Mouse (Mus musculus): ENCODE results near the gene Bnipl. TPM values are rescaled to one million over a fixed set of nuclear protein-coding genes. Genes with fewer than 3 reads are reported as not detected.

The Bnipl gene
- polyA plus RNA-seq, 1 experiment = 4.1 TPM

GRCm38 (mm10) chr3:95232771-95233170 lies 18.2 kb downstream of the Bnipl start:
- H3K9me3 ChIP-seq (replicated peaks; ENCODE audit: control insufficient read depth, insufficient read depth, low read length, poor library complexity, severe bottlenecking) = no peaks in the 10 kb centered on the region
- H3K27me3 ChIP-seq (ENCODE audit: control insufficient read depth, insufficient read depth, low read length, poor library complexity, severe bottlenecking) = no peaks in the 10 kb centered on the region
- peaks cover 12% of the 10 kb centered on the region for H3K36me3 ChIP-seq (ENCODE audit: control insufficient read depth, insufficient read depth, low read length, poor library complexity, severe bottlenecking)
- H3K9ac ChIP-seq (ENCODE audit: low read depth, poor library complexity, severe bottlenecking) = peak overlapping the region; percentile 93; the same call in 1 of the 2 replicates
- peak overlapping the region; percentile 84 for H3K27ac ChIP-seq (ENCODE audit: insufficient read depth, low read length)
- no peak for TF ChIP-seq POLR2A (IDR thresholded peaks at IDR 0.05; ENCODE audit: insufficient read depth, low read length)
- no peak for TF ChIP-seq CTCF (IDR thresholded peaks at IDR 0.05; ENCODE audit: low read depth, low read length)
- no peak for TF ChIP-seq EP300 (IDR thresholded peaks at IDR 0.05; ENCODE audit: insufficient read depth, low read depth, low read length)
- peaks cover 6% of the 10 kb centered on the region for H3K4me1 ChIP-seq (ENCODE audit: control insufficient read depth, insufficient read depth, low read length)
- no peak overlapping the region for H3K4me3 ChIP-seq (ENCODE audit: low read depth, low read length)

DNA sequence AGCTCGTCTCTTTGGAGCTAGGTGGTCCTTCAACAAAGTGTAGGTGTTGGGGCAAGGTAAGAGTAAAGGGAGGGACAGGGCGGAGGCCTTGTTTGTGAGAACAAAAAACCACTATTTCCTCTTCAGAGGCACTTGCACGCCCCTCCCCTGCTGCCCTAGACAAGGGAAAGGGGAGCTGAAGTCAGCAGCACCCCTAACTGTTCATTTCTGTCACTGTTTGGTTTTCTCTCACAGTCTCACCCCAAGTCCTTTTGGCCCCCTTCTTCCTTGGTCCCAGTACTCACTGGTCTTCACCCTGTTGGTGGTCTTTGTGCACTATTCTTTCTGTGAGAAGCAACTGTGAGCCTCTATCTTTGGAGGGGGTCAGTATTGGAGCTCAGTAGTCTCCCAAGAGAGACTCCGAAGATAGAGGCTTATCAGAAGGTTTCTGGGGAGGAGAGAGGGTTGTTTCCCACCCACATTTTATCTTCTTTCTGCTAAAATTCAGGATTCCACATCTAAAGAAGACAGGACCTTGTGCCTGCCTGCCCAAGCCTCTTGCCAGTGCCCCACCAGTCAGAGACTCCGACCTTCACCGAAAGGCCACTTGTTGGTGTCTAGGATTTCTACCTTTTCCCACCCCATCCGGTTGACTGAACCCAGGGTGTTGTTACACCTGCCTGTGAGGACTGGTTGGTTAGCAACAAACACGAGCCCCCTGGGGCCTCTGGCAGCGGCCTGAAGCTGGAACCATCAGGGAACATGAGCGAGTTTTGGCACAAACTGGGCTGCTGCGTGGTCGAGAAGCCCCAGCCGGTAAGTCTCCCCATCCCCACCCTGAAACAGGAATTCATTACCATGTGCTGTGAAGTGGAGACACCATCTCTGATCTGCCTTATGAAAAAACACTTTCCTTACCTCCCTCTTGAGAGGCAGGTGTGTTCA lies 19.4 kb downstream of the Bnipl start, which contains the start of gene Mllt11:
Mllt11 (minus strand) TSS at position 874 of the 924 bp plus-strand sequence.
- Histone ChIP-seq H3K9ac (ENCODE audit: low read depth, poor library complexity, severe bottlenecking) (peak within 1 kb of the TSS; percentile 93; the same call in 1 of the 2 replicates), H3K27me3 (ENCODE audit: control insufficient read depth, insufficient read depth, low read length, poor library complexity, severe bottlenecking) (no peaks in the 10 kb centered on the region), H3K4me3 (ENCODE audit: low read depth, low read length) (peak within 1 kb of the TSS; percentile 52), H3K4me1 (ENCODE audit: control insufficient read depth, insufficient read depth, low read length) (peaks cover 6% of the 10 kb centered on the region), H3K27ac (ENCODE audit: insufficient read depth, low read length) (peak within 1 kb of the TSS; percentile 84), H3K9me3 (replicated peaks; ENCODE audit: control insufficient read depth, insufficient read depth, low read length, poor library complexity, severe bottlenecking) (no peaks in the 10 kb centered on the region), H3K36me3 (ENCODE audit: control insufficient read depth, insufficient read depth, low read length, poor library complexity, severe bottlenecking) (peaks cover 12% of the 10 kb centered on the region)
- no peak for TF ChIP-seq CTCF (IDR thresholded peaks at IDR 0.05; ENCODE audit: low read depth, low read length)
- no peak for TF ChIP-seq EP300 (IDR thresholded peaks at IDR 0.05; ENCODE audit: insufficient read depth, low read depth, low read length)
- no peak for TF ChIP-seq POLR2A (IDR thresholded peaks at IDR 0.05; ENCODE audit: insufficient read depth, low read length)

DNA sequence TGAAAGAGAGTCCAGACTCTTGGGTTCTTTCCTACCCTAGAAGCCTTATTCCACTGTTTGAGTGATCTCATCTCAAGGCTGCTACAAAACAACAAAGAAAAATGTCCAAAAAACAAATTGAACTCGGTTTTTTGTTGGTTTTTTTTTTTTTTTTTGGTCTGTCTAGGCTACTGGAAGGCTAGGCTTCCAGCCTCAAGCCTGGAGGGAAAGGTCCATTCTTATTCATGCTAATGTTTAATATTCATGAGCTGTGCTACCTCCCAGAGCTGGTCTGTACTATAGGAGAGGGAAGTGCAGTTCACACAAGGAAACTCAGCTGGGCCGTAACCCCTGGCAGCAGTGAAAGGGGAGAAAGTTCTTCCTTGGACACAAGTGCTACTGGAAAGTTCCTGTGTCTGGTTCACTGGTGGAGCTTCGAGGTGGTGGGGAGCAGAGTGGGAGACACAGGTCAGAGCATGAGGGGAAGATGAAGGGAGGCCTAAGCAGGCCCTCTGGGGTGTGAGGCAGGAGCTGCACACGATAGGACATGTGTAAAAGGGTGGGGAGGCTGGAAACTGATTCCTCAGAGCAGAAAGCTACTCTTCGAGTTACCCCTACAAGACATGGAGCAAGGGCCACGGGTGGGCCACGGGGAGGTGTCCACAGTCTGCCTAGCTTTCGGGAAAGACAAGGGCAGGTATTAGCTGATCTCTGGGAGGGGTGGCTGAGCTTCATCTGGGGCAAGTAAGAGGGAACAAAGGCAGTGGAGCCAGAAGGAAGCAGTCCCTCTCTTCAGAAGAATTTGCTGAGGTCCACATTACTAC lies 20.3 kb downstream of the Bnipl start:
- no peaks in the 10 kb centered on the region for H3K9me3 ChIP-seq (replicated peaks; ENCODE audit: control insufficient read depth, insufficient read depth, low read length, poor library complexity, severe bottlenecking)
- peak overlapping the region; percentile 93 for H3K9ac ChIP-seq (ENCODE audit: low read depth, poor library complexity, severe bottlenecking)
- H3K4me1 ChIP-seq (ENCODE audit: control insufficient read depth, insufficient read depth, low read length) = peaks cover 4% of the 10 kb centered on the region
- H3K36me3 ChIP-seq (ENCODE audit: control insufficient read depth, insufficient read depth, low read length, poor library complexity, severe bottlenecking) = peaks cover 12% of the 10 kb centered on the region
- H3K27ac ChIP-seq (ENCODE audit: insufficient read depth, low read length) = peak overlapping the region; percentile 84
- TF ChIP-seq CTCF (IDR thresholded peaks at IDR 0.05; ENCODE audit: low read depth, low read length) (no peak), POLR2A (IDR thresholded peaks at IDR 0.05; ENCODE audit: insufficient read depth, low read length) (no peak), EP300 (IDR thresholded peaks at IDR 0.05; ENCODE audit: insufficient read depth, low read depth, low read length) (no peak)
- H3K27me3 ChIP-seq (ENCODE audit: control insufficient read depth, insufficient read depth, low read length, poor library complexity, severe bottlenecking) = no peaks in the 10 kb centered on the region
- H3K4me3 ChIP-seq (ENCODE audit: low read depth, low read length) = peak overlapping the region; percentile 60

- Histone ChIP-seq H3K27ac (ENCODE audit: insufficient read depth, low read length) (peak overlapping the region; percentile 84), H3K4me3 (ENCODE audit: low read depth, low read length) (peak overlapping the region; percentile 75), H3K9ac (ENCODE audit: low read depth, poor library complexity, severe bottlenecking) (peak overlapping the region; percentile 93), H3K36me3 (ENCODE audit: control insufficient read depth, insufficient read depth, low read length, poor library complexity, severe bottlenecking) (peaks cover 16% of the 10 kb centered on the region), H3K9me3 (replicated peaks; ENCODE audit: control insufficient read depth, insufficient read depth, low read length, poor library complexity, severe bottlenecking) (no peaks in the 10 kb centered on the region), H3K27me3 (ENCODE audit: control insufficient read depth, insufficient read depth, low read length, poor library complexity, severe bottlenecking) (no peaks in the 10 kb centered on the region), H3K4me1 (ENCODE audit: control insufficient read depth, insufficient read depth, low read length) (peaks cover 4% of the 10 kb centered on the region)
- TF ChIP-seq CTCF (IDR thresholded peaks at IDR 0.05; ENCODE audit: low read depth, low read length) (no peak), POLR2A (IDR thresholded peaks at IDR 0.05; ENCODE audit: insufficient read depth, low read length) (no peak), EP300 (IDR thresholded peaks at IDR 0.05; ENCODE audit: insufficient read depth, low read depth, low read length) (no peak)
Observed at GRCm38 (mm10) chr3:95229781-95230494, 21.1 kb downstream of the Bnipl start.

- peaks cover 11% of the 10 kb centered on the region for H3K36me3 ChIP-seq (ENCODE audit: control insufficient read depth, insufficient read depth, low read length, poor library complexity, severe bottlenecking)
Observed at GRCm38 (mm10) chr3:95228894-95229780, 21.9 kb downstream of the Bnipl start.

More at GRCm38 (mm10) chr3:95228894-95229780, 21.9 kb downstream of the Bnipl start:
- peak overlapping the region; percentile 93 for H3K9ac ChIP-seq (ENCODE audit: low read depth, poor library complexity, severe bottlenecking)
- H3K27ac ChIP-seq (ENCODE audit: insufficient read depth, low read length) = peak overlapping the region; percentile 48
- H3K9me3 ChIP-seq (replicated peaks; ENCODE audit: control insufficient read depth, insufficient read depth, low read length, poor library complexity, severe bottlenecking) = no peaks in the 10 kb centered on the region
- H3K27me3 ChIP-seq (ENCODE audit: control insufficient read depth, insufficient read depth, low read length, poor library complexity, severe bottlenecking) = no peaks in the 10 kb centered on the region
- TF ChIP-seq CTCF (IDR thresholded peaks at IDR 0.05; ENCODE audit: low read depth, low read length) (no peak), EP300 (IDR thresholded peaks at IDR 0.05; ENCODE audit: insufficient read depth, low read depth, low read length) (no peak), POLR2A (IDR thresholded peaks at IDR 0.05; ENCODE audit: insufficient read depth, low read length) (no peak)
- H3K4me3 ChIP-seq (ENCODE audit: low read depth, low read length) = peak overlapping the region; percentile 75
- H3K4me1 ChIP-seq (ENCODE audit: control insufficient read depth, insufficient read depth, low read length) = peaks cover 4% of the 10 kb centered on the region
